Mouse (Mus musculus) forebrain, embryonic 16.5 days (tissue): ENCODE results near the gene Zfr2. TPM values are rescaled to one million over a fixed set of nuclear protein-coding genes. Genes with fewer than 3 reads are reported as not detected.
"Not testable (repeated sequence)": the region's sequence is repeated elsewhere in the genome, so short reads cannot be mapped to it uniquely, and the experiment has no call there.

Source experiments
- ATAC-seq: fragments of 200-750 bp; cut with Nextera tagmentation; 2 replicates; pipeline ENCODE4 v1.8.0; 2017; ENCODE audit warnings: mild to moderate bottlenecking, moderate library complexity
- H3K27ac ChIP-seq: fragments of 300-500 bp; sonication (generic); 2 replicates; pipeline ENCODE4 v1.5.1; 2014; ENCODE audit warnings: low read length, control low read depth
- H3K27me3 ChIP-seq: fragments of 300-500 bp; sonication (generic); replicated peaks from 2 replicates; pipeline ENCODE4 v1.6.1; 2014; ENCODE audit warnings: low read length; ENCODE audit not compliant: control insufficient read depth, insufficient read depth
- H3K36me3 ChIP-seq: fragments of 300-500 bp; sonication (generic); 2 replicates; pipeline ENCODE4 v1.6.1; 2014; ENCODE audit not compliant: control insufficient read depth, insufficient read depth
- H3K4me1 ChIP-seq: fragments of 300-500 bp; sonication (generic); replicated peaks from 2 replicates; pipeline ENCODE4 v1.6.1; 2014; ENCODE audit warnings: low read length; ENCODE audit not compliant: control insufficient read depth, insufficient read depth
- H3K4me2 ChIP-seq: fragments of 300-500 bp; sonication (generic); 2 replicates; pipeline ENCODE4 v1.6.1; 2014; ENCODE audit warnings: mild to moderate bottlenecking, low read length, control low read depth
- H3K4me3 ChIP-seq: fragments of 300-500 bp; sonication (generic); replicated peaks from 2 replicates; pipeline ENCODE4 v1.5.1; 2014; ENCODE audit warnings: mild to moderate bottlenecking, low read length, control low read depth
- H3K9ac ChIP-seq: fragments of 300-500 bp; sonication (generic); replicated peaks from 2 replicates; pipeline ENCODE4 v1.6.1; 2014; ENCODE audit warnings: low read depth, low read length, control low read depth
- H3K9me3 ChIP-seq: fragments of 300-500 bp; sonication (generic); 2 replicates; pipeline ENCODE4 v1.6.1; 2016; ENCODE audit warnings: low read length; ENCODE audit not compliant: control insufficient read depth
- WGBS: fragments of 180-500 bp; shearing (Covaris S2); extraction: QIAGEN DNeasy Blood & Tissue Kit; methylation state at CpG from one replicate; pipeline ENCODE4 v1.1.7; 2014; 5-methylcytosine and 5-hydroxymethylcytosine counted together
- polyA plus RNA-seq: library from polyadenylated mRNA; unstranded; fragments of >200 nt; fragmentation: Nextera tagmentation; extraction: Ambion mirVana; gene quantifications from 2 replicates; pipeline ENCODE4 v1.2.1, GENCODE M21; 2015

Zfr2 gene
- polyA plus RNA-seq, 1 experiment from 2014 or later: 24.0 TPM

- no peaks in the 10 kb centered on the region for H3K4me1 ChIP-seq
- H3K4me2 ChIP-seq: no peak overlapping the region
- H3K27me3 ChIP-seq: no peaks in the 10 kb centered on the region
- H3K4me3 ChIP-seq: no peak overlapping the region
- WGBS: 41% methylated on average over 7 of the region's 7 CpGs
- H3K9ac ChIP-seq: no peak overlapping the region
- H3K9me3 ChIP-seq: no peaks in the 10 kb centered on the region
- H3K36me3 ChIP-seq: peaks cover 31% of the 10 kb centered on the region
- ATAC-seq: peak; percentile 22; the same call in 1 of the 2 replicates
- no peak overlapping the region for H3K27ac ChIP-seq
These were observed 15.0 kb upstream of the Zfr2 start for GRCm38 (mm10) chr10:81217964-81218363.

GRCm38 (mm10) chr10:81221402-81222015 lies 11.4 kb upstream of the Zfr2 start:
- no peak overlapping the region for H3K27ac ChIP-seq
- no peak for ATAC-seq
- no peaks in the 10 kb centered on the region for H3K9me3 ChIP-seq
- H3K9ac ChIP-seq: no peak overlapping the region
- H3K4me1 ChIP-seq: no peaks in the 10 kb centered on the region
- H3K4me3 ChIP-seq: no peak overlapping the region
- H3K27me3 ChIP-seq: no peaks in the 10 kb centered on the region
- WGBS: 92% methylated on average over 5 of the region's 5 CpGs
- H3K4me2 ChIP-seq: no peak overlapping the region
- H3K36me3 ChIP-seq: peaks cover 8% of the 10 kb centered on the region

GRCm38 (mm10) chr10:81223731-81224130 lies 9.2 kb upstream of the Zfr2 start:
- not testable (repeated sequence) for H3K9ac ChIP-seq, H3K27ac ChIP-seq, H3K4me3 ChIP-seq, H3K27me3 ChIP-seq, ATAC-seq, H3K9me3 ChIP-seq, H3K36me3 ChIP-seq, H3K4me2 ChIP-seq
- WGBS: 53% methylated on average over 2 of the region's 2 CpGs
- peaks cover 11% of the 10 kb centered on the region for H3K4me1 ChIP-seq

GRCm38 (mm10) chr10:81229735-81230437 lies 3.1 kb upstream of the Zfr2 start:
- Histone ChIP-seq H3K4me1 (peaks cover 39% of the 10 kb centered on the region), H3K4me2 (peak overlapping the region; percentile 73), H3K27ac (peak overlapping the region; percentile 95), H3K9ac (peak overlapping the region; percentile 95), H3K9me3 (no peaks in the 10 kb centered on the region), H3K27me3 (no peaks in the 10 kb centered on the region), H3K36me3 (no peaks in the 10 kb centered on the region), H3K4me3 (peak overlapping the region; percentile 81)
- ATAC-seq: peak; percentile 19
- WGBS: 10% methylated on average over 20 of the region's 20 CpGs

GRCm38 (mm10) chr10:81230438-81231332 lies 2.3 kb upstream of the Zfr2 start, which contains the start of gene Atcay:
Gene Atcay, minus strand, starts transcription at chr10:81230833.
- peak; percentile 96 for ATAC-seq
- WGBS: 3% methylated on average over 27 of the region's 27 CpGs
- peak within 1 kb of the TSS; percentile 95 for H3K9ac ChIP-seq
- H3K4me3 ChIP-seq: peak within 1 kb of the TSS; percentile 81
- no peaks in the 10 kb centered on the region for H3K9me3 ChIP-seq
- no peaks in the 10 kb centered on the region for H3K36me3 ChIP-seq
- no peaks in the 10 kb centered on the region for H3K27me3 ChIP-seq
- H3K4me2 ChIP-seq: peak within 1 kb of the TSS; percentile 73
- H3K4me1 ChIP-seq: peaks cover 39% of the 10 kb centered on the region
- peak within 1 kb of the TSS; percentile 95 for H3K27ac ChIP-seq

- no peaks in the 10 kb centered on the region for H3K9me3 ChIP-seq
- whole genome bisulfite sequencing: 51% methylated on average over 7 of the region's 7 CpGs
- H3K4me3 ChIP-seq: peak overlapping the region; percentile 81
- no peaks in the 10 kb centered on the region for H3K27me3 ChIP-seq
- H3K27ac ChIP-seq: peak overlapping the region; percentile 95
- H3K9ac ChIP-seq: peak overlapping the region; percentile 95; the same call in 1 of the 2 replicates
- peak overlapping the region; percentile 73 for H3K4me2 ChIP-seq
- no peak for ATAC-seq
- peaks cover 39% of the 10 kb centered on the region for H3K4me1 ChIP-seq
- H3K36me3 ChIP-seq: no peaks in the 10 kb centered on the region
These were observed 1.5 kb upstream of the Zfr2 start for GRCm38 (mm10) chr10:81231436-81231835.

- WGBS: under 1% methylated on average over 26 of the region's 28 CpGs
- H3K27ac ChIP-seq: no peak overlapping the region
- peak overlapping the region; percentile 82 for H3K9ac ChIP-seq
- no peaks in the 10 kb centered on the region for H3K36me3 ChIP-seq
- no peaks in the 10 kb centered on the region for H3K27me3 ChIP-seq
- peak overlapping the region; percentile 72 for H3K4me2 ChIP-seq
- H3K4me3 ChIP-seq: peak overlapping the region; percentile 77
- H3K4me1 ChIP-seq: peaks cover 33% of the 10 kb centered on the region
- peak; percentile 11; the same call in 1 of the 2 replicates for ATAC-seq
- H3K9me3 ChIP-seq: no peaks in the 10 kb centered on the region
These were observed 251 bp downstream of the Zfr2 start for GRCm38 (mm10) chr10:81233226-81233585.

GRCm38 (mm10) chr10:81234206-81234605 lies 1.3 kb downstream of the Zfr2 start:
- ATAC-seq: no peak
- Histone ChIP-seq H3K9me3 (no peaks in the 10 kb centered on the region), H3K27ac (no peak overlapping the region), H3K27me3 (no peaks in the 10 kb centered on the region; the same call in 1 of the 2 replicates), H3K4me2 (no peak overlapping the region), H3K4me1 (peaks cover 23% of the 10 kb centered on the region), H3K36me3 (no peaks in the 10 kb centered on the region), H3K4me3 (no peak overlapping the region), H3K9ac (no peak overlapping the region)
- WGBS: 85% methylated on average over 6 of the region's 6 CpGs
